Mouse (Mus musculus): ENCODE data around the gene Sf3a3.

Sf3a3 gene

DNA sequence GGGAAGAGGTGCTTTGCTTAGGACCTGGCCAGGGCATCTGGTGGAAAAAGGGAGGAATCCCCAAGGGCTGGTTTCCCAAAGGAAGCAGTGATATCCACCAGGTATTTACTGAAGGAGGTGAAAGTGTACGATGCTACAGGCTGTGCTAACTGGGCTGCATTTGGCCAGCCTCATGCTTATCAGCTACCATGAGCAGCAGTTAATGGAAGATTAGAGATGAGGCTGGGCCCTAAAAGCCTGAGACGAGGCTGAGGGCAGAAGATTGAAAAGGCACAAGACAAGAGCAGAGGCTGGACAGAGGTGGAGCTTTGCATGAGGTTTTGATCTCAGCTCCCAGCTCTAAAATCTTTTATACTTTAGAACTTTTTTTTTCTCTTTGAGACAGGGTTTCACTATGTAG is 59.9 kb downstream of the Sf3a3 start:
- in situ Hi-C loops (cut with MboI, MseI), result no loop called here

DNA sequence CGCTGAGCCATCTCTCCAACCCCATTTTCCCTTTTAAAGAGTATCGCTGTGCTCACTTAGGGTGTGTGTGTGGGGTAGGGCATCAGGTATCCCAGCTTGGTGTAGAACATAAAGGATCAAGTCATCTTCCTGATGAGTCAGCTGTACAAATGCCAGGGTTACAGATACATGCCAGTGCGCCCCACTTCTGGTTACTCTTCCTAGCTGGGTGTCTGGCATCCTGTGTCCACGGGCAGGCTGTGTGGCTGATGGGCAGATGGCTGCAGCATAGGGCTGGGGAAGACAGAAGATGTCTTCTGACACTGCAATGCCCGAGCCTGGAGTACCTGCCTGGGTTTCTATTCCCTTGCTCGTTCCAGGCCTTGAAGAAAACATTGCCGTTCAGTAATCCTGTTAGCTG is 66.8 kb downstream of the Sf3a3 start:
- in situ Hi-C loops (cut with MboI, MseI), result no loop called here
